Mouse (Mus musculus): ENCODE measurements around the gene Sphk1.
"Not testable (repeated sequence)": the region's sequence is repeated elsewhere in the genome, so short reads cannot be mapped to it uniquely, and the experiment has no call there.

Gene Sphk1

GRCm38 (mm10) chr11:116530187-116531147, at the start of gene Sphk1:
Gene Sphk1 (plus strand): TSS chr11:116530925.
- DNase-seq (ENCODE audit: low read depth, low spot score) = no peak
- no peaks in the 10 kb centered on the region for H3K27me3 ChIP-seq (ENCODE audit: control insufficient read depth, insufficient read depth, low read length, poor library complexity, severe bottlenecking)

GRCm38 (mm10) chr11:116480975-116481374, 49.8 kb upstream of the Sphk1 start:
- Histone ChIP-seq H3K36me3 (ENCODE audit: control insufficient read depth, insufficient read depth, low read length, poor library complexity, severe bottlenecking) (peaks cover 14% of the 10 kb centered on the region), H3K27me3 (ENCODE audit: control insufficient read depth, insufficient read depth, low read length, poor library complexity, severe bottlenecking) (no peaks in the 10 kb centered on the region)
- no peak for DNase-seq (ENCODE audit: low read depth, low spot score)

More at GRCm38 (mm10) chr11:116530187-116531147, at the start of gene Sphk1:
- no peaks in the 10 kb centered on the region for H3K36me3 ChIP-seq (ENCODE audit: control insufficient read depth, insufficient read depth, low read length, poor library complexity, severe bottlenecking)

GRCm38 (mm10) chr11:116481776-116482175, 48.9 kb upstream of the Sphk1 start:
- Histone ChIP-seq H3K36me3 (ENCODE audit: control insufficient read depth, insufficient read depth, low read length, poor library complexity, severe bottlenecking) (peaks cover 17% of the 10 kb centered on the region), H3K27me3 (ENCODE audit: control insufficient read depth, insufficient read depth, low read length, poor library complexity, severe bottlenecking) (no peaks in the 10 kb centered on the region)
- DNase-seq (ENCODE audit: low read depth, low spot score) = no peak

- no peaks in the 10 kb centered on the region for H3K27me3 ChIP-seq (ENCODE audit: control insufficient read depth, insufficient read depth, low read length, poor library complexity, severe bottlenecking)
- peaks cover 12% of the 10 kb centered on the region for H3K36me3 ChIP-seq (ENCODE audit: control insufficient read depth, insufficient read depth, low read length, poor library complexity, severe bottlenecking)
- no peak for DNase-seq (ENCODE audit: low read depth, low spot score)
Measured at GRCm38 (mm10) chr11:116484261-116484660, 46.5 kb upstream of the Sphk1 start.

GRCm38 (mm10) chr11:116488207-116488606, 42.5 kb upstream of the Sphk1 start:
- Histone ChIP-seq H3K36me3 (ENCODE audit: control insufficient read depth, insufficient read depth, low read length, poor library complexity, severe bottlenecking) (peaks cover 11% of the 10 kb centered on the region; the same call in 1 of the 2 replicates), H3K27me3 (ENCODE audit: control insufficient read depth, insufficient read depth, low read length, poor library complexity, severe bottlenecking) (no peaks in the 10 kb centered on the region)
- DNase-seq (ENCODE audit: low read depth, low spot score) = no peak

GRCm38 (mm10) chr11:116488693-116489375, 41.9 kb upstream of the Sphk1 start:
- DNase-seq (ENCODE audit: low read depth, low spot score) = peak; percentile 58
- Histone ChIP-seq H3K27me3 (ENCODE audit: control insufficient read depth, insufficient read depth, low read length, poor library complexity, severe bottlenecking) (no peaks in the 10 kb centered on the region), H3K36me3 (ENCODE audit: control insufficient read depth, insufficient read depth, low read length, poor library complexity, severe bottlenecking) (peaks cover 11% of the 10 kb centered on the region; the same call in 1 of the 2 replicates)

- Histone ChIP-seq H3K27me3 (ENCODE audit: control insufficient read depth, insufficient read depth, low read length, poor library complexity, severe bottlenecking) (no peaks in the 10 kb centered on the region), H3K36me3 (ENCODE audit: control insufficient read depth, insufficient read depth, low read length, poor library complexity, severe bottlenecking) (peaks cover 11% of the 10 kb centered on the region; the same call in 1 of the 2 replicates)
- DNase-seq (ENCODE audit: low read depth, low spot score) = peak; percentile 18
Measured at GRCm38 (mm10) chr11:116489771-116490231, 40.9 kb upstream of the Sphk1 start.

- peak; percentile 93 for DNase-seq (ENCODE audit: low read depth, low spot score)
- H3K36me3 ChIP-seq (ENCODE audit: control insufficient read depth, insufficient read depth, low read length, poor library complexity, severe bottlenecking) = peaks cover 7% of the 10 kb centered on the region; the same call in 1 of the 2 replicates
- no peaks in the 10 kb centered on the region for H3K27me3 ChIP-seq (ENCODE audit: control insufficient read depth, insufficient read depth, low read length, poor library complexity, severe bottlenecking)
Measured at GRCm38 (mm10) chr11:116490232-116491107, 40.3 kb upstream of the Sphk1 start.

GRCm38 (mm10) chr11:116491338-116491737, 39.4 kb upstream of the Sphk1 start:
- DNase-seq (ENCODE audit: low read depth, low spot score) = no peak
- no peaks in the 10 kb centered on the region; the same call in 1 of the 2 replicates for H3K36me3 ChIP-seq (ENCODE audit: control insufficient read depth, insufficient read depth, low read length, poor library complexity, severe bottlenecking)
- H3K27me3 ChIP-seq (ENCODE audit: control insufficient read depth, insufficient read depth, low read length, poor library complexity, severe bottlenecking) = no peaks in the 10 kb centered on the region

GRCm38 (mm10) chr11:116492507-116492906, 38.2 kb upstream of the Sphk1 start:
- H3K36me3 ChIP-seq (ENCODE audit: control insufficient read depth, insufficient read depth, low read length, poor library complexity, severe bottlenecking); H3K27me3 ChIP-seq (ENCODE audit: control insufficient read depth, insufficient read depth, low read length, poor library complexity, severe bottlenecking); DNase-seq (ENCODE audit: low read depth, low spot score): not testable (repeated sequence)

- DNase-seq (ENCODE audit: low read depth, low spot score) = no peak
- H3K36me3 ChIP-seq (ENCODE audit: control insufficient read depth, insufficient read depth, low read length, poor library complexity, severe bottlenecking) = no peaks in the 10 kb centered on the region
- H3K27me3 ChIP-seq (ENCODE audit: control insufficient read depth, insufficient read depth, low read length, poor library complexity, severe bottlenecking) = no peaks in the 10 kb centered on the region
Measured at GRCm38 (mm10) chr11:116493191-116493590, 37.5 kb upstream of the Sphk1 start.

GRCm38 (mm10) chr11:116493795-116494252, 36.9 kb upstream of the Sphk1 start, which contains the start of gene Prpsap1:
Gene Prpsap1 (minus strand): TSS chr11:116494202.
- DNase-seq (ENCODE audit: low read depth, low spot score) = peak; percentile 87
- H3K36me3 ChIP-seq (ENCODE audit: control insufficient read depth, insufficient read depth, low read length, poor library complexity, severe bottlenecking) = no peaks in the 10 kb centered on the region
- no peaks in the 10 kb centered on the region for H3K27me3 ChIP-seq (ENCODE audit: control insufficient read depth, insufficient read depth, low read length, poor library complexity, severe bottlenecking)

GRCm38 (mm10) chr11:116494474-116495174, 36.1 kb upstream of the Sphk1 start:
- DNase-seq (ENCODE audit: low read depth, low spot score) = no peak
- Histone ChIP-seq H3K36me3 (ENCODE audit: control insufficient read depth, insufficient read depth, low read length, poor library complexity, severe bottlenecking) (no peaks in the 10 kb centered on the region), H3K27me3 (ENCODE audit: control insufficient read depth, insufficient read depth, low read length, poor library complexity, severe bottlenecking) (no peaks in the 10 kb centered on the region)
